Mouse (Mus musculus) cerebellum, adult 9-10 months (tissue): ENCODE measurements around the gene Zfr2.
A peak's percentile ranks its signal among the peaks of the same experiment; 100 is the strongest.

Experiments
- DNase-seq: peaks from one replicate; pipeline ENCODE4 v3.0.0; 2022

Zfr2 gene

GRCm38 (mm10) chr10:81249442-81249841 lies 16.5 kb downstream of the Zfr2 start:
- DNase-seq: no peak

DNA sequence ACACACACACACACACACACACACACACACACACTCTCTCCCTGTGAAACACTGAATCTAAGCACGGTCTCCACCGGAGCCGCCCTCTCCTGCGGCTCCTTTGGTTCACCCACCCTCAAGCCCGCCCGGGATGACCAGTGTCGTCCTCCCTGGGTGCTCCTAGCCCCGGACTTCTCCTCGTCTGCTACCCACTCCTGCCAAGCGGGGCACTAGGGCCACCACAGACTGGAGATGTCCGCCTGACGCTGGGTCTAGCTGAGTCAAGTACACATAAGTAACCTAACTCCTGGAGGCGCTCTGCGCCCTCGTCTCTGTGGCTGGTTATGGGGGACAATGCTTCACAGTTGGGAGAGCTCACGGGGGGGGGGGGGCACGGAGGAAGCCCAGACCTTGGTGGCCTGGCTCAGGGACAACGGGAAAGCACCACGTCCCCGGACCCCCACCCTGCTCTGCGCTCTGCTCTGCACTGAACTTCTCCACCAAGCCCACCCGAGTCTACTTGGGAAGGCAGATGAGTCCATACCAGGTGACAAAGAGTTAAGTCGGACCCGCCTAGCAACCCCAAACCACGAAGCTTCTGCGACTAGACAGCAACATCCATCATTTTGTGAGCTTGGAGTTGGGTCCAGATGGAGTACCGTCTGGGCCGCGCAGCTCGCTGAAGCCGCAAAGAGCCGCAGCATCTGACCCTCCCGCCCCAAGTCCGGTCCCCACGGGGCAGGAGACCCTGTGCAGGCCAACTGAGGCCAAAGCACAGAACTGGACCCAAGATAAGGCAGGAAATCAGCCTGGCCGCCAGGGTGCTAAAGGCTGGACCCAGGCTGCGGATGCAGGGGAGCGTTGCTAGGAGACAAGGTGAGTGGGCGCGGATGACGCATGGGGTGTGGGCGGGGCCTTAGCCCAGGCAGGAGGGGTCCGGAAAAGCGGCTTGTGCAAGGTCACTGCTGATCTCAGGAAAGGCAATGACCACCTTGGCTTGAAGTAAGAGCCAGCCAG lies 19.8 kb downstream of the Zfr2 start, which contains the start of gene Matk:
Gene Matk (plus strand): TSS at position 512 of the 996 bp plus-strand sequence.
- DNase-seq: no peak

DNA sequence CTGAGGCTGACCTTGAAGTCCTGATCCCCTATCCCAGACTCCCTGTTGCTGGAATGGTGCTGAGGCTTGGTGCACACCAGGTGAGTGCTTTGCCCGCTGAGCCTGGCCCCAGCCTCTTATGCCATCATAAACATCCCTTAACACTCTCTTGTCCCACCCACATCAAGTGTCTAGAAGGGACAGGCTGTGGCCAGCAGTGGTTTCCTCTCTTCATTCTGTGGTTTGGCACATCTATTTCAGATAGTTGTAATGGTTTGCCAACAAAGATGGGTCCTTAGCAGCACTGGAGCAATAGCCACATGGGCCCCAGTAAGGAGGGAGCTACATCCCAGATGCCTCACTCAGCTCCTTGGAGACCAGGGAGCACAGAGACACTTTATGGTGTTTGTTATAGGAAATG lies 21.9 kb downstream of the Zfr2 start:
- DNase-seq: no peak

GRCm38 (mm10) chr10:81257158-81258039 lies 24.4 kb downstream of the Zfr2 start:
- DNase-seq: no peak

GRCm38 (mm10) chr10:81259225-81259884 lies 26.4 kb downstream of the Zfr2 start:
- no peak for DNase-seq

GRCm38 (mm10) chr10:81261025-81261424 lies 28.1 kb downstream of the Zfr2 start:
- no peak for DNase-seq

- DNase-seq: no peak
These were observed 32.6 kb downstream of the Zfr2 start for GRCm38 (mm10) chr10:81265540-81265939.

GRCm38 (mm10) chr10:81266211-81267105 lies 33.5 kb downstream of the Zfr2 start, which contains the start of the genes Mrpl54 and Apba3:
Gene Mrpl54, minus strand, starts transcription at chr10:81266934.
Gene Apba3, plus strand, starts transcription at chr10:81266960.
- DNase-seq: peak; percentile 97

GRCm38 (mm10) chr10:81268056-81268455 lies 35.1 kb downstream of the Zfr2 start:
- DNase-seq: peak; percentile 92

GRCm38 (mm10) chr10:81268643-81269412 lies 35.9 kb downstream of the Zfr2 start:
- DNase-seq: no peak

GRCm38 (mm10) chr10:81272356-81272755 lies 39.4 kb downstream of the Zfr2 start:
- no peak for DNase-seq

- DNase-seq: no peak
These were observed 40.9 kb downstream of the Zfr2 start for GRCm38 (mm10) chr10:81273842-81274241.

- no peak for DNase-seq
These were observed 44.7 kb downstream of the Zfr2 start for GRCm38 (mm10) chr10:81277676-81278075.

DNA sequence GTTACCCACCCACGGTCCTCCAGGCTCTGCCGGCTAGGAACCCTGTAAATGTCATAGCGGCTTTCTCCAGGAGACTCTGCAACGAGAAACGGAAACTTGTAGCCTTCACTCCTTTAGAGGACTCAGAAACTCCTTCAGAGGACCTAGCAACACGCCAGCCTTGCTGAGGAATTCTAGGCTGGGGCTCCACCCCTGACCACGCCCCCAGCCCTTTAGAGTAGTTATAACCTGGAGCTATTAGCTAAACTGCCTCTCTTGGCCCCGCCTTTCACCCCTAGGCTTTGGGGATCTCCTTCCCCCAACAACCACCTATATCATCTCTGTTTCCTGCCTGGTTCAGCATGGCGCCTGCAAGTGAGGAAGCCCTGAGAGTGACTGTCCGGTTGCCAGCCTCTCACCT lies 46.5 kb downstream of the Zfr2 start:
- DNase-seq: no peak

DNA sequence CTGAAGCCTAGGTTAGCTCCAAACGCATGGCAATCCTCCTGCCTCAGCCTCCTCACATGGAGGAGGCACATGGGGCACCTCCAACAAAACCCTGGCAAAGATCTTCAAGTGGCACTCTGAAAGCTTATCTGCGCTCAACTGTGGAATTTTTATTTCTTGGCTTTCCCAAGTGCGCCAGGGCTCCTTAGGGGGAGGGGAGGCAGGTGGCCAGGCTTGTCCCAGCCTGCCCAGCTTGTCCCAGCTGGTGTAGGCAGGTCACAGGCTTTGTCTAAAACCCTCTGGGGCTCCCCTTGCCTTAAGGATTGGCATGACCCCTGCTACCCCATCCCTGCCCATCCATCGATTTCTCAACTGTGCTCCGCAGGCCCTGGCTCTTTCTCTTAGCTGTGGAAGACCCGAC lies 51.2 kb downstream of the Zfr2 start:
- DNase-seq: no peak

DNA sequence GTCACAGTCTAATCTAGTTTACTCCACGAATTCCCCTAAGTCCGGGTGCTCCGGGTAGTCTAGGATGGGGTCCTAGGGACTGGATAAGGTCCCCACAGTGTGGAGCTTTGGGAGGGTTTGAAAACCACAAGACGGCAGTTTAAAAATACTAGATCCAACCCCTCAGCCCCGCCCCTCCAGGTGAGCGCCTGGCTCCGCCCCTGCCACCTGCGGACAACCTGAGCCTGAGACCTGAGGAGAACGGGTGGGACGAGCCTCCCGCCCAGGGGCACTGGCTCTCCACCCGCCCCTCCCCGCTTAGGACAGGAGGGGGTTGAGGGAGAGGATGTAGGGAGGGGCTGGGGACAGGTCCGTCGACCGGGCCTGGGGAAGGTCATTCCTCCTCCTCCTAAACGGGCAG lies 51.8 kb downstream of the Zfr2 start:
- DNase-seq: peak; percentile 57

DNA sequence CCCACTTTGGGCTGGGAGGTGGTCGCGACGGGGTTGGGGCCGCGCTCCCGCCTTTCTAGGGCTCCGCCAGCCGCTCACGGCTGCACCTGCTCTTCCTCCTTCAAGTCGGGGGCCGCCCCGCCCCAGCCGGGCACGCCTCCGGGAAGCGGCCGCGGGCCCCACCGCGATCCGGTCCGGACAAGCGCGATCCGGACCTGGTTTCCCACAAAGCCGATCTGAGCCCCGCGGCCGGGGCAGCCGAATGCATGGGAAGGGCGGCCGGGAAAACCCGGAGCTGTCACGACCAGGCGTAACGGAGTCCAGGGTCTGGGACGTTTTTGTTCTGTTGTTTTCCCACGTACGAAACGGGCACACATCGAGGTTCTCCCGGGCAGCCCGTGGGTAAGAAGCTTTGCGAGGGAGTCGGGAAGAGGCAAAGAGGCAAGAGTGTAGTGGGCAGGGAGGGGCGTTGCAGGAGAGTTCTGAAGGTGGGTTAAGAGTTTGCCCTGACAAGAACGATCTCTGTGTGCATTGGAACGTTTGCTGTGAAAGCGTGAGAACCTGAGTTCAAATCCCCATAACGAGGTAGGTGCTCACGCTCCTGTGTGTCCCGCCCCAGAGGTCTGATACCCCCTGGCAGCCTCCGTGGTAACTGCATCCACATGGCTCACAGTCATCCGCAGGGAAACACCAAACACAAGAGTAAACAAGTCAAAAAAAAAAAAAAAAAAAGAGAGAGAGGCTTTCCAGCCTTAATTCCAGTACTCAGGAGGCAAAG lies 52.9 kb downstream of the Zfr2 start:
- DNase-seq: peak; percentile 82

GRCm38 (mm10) chr10:81286586-81286985 lies 53.6 kb downstream of the Zfr2 start:
- DNase-seq: no peak

DNA sequence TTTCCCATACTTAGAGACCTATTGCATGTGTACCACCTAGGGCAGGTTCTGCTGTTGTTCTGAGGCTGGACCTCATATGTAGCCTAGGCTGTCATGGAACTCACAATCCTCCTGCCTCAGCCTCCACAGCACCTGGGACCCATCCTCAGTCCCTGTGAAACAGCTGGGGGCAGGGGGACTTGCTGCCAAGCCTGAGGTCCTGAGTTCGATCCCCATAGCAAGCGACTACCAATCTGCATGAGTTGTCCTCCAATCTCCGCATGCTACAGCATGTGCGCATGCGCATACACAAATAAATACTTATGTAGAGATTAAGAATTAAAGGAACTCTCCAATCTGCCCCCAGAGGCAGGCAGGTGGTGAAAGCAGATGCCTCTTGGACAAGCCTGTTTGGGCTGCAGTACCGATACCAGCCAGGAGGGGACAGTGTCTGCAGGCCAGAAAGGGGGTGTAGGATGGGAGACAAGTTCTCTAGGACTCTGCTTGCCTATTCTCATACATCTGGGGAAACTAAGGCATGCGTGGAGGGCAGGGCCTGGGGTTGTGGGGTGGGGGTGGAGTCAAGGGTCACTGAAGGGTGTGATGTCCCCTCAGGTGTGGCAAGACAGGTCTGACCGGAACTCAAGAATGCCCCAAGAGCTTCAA lies 54.7 kb downstream of the Zfr2 start:
- DNase-seq: peak; percentile 74

DNA sequence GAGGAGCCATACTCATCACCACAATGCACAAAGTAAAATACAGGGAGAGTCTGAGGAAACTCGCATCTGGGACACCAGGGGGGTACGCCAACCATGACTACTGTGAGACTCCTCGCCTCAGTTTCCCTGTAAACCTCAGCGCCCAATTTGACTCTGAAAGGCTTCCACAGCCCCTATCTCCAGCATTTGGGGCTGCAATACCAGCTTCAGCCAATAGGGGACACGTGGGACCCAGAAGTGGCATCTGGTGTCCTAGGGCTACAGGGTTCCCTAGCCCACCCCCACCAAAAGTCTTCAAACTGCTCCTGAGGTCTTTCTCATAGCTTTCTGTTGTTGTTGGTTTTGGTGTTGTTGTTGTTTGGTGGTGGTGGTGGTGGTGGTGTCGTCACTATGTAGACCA lies 55.6 kb downstream of the Zfr2 start:
- peak; percentile 67 for DNase-seq
